Mouse (Mus musculus) heart, embryonic 15.5 days (tissue): ENCODE data around the gene Svs1. TPM values are rescaled to one million over a fixed set of nuclear protein-coding genes. Genes with fewer than 3 reads are reported as not detected.
A peak's percentile ranks its signal among the peaks of the same experiment; 100 is the strongest.

ENCODE experiments used
- ATAC-seq: fragments of 200-750 bp; cut with Nextera tagmentation; replicated peaks from 2 replicates; pipeline ENCODE4 v1.8.0; 2017; ENCODE audit warnings: low read depth, moderate TSS enrichment; ENCODE audit not compliant: insufficient number of reproducible peaks, insufficient read depth, low FRiP score
- H3K27ac ChIP-seq: fragments of 300-500 bp; sonication (generic); 2 replicates; pipeline ENCODE4 v1.5.1; 2015; ENCODE audit warnings: mild to moderate bottlenecking, inconsistent platforms
- H3K27me3 ChIP-seq: fragments of 300-500 bp; sonication (generic); 2 replicates; pipeline ENCODE4 v1.6.1; 2015; ENCODE audit warnings: inconsistent platforms
- H3K36me3 ChIP-seq: fragments of 300-500 bp; sonication (generic); 2 replicates; pipeline ENCODE4 v1.6.1; 2015; ENCODE audit warnings: mild to moderate bottlenecking, inconsistent platforms
- H3K4me1 ChIP-seq: fragments of 300-500 bp; sonication (generic); replicated peaks from 2 replicates; pipeline ENCODE4 v1.6.1; 2015; ENCODE audit warnings: inconsistent platforms
- H3K4me2 ChIP-seq: fragments of 300-500 bp; sonication (generic); 2 replicates; pipeline ENCODE4 v1.6.1; 2015; ENCODE audit warnings: inconsistent platforms, mild to moderate bottlenecking, moderate library complexity
- H3K4me3 ChIP-seq: fragments of 300-500 bp; sonication (generic); 2 replicates; pipeline ENCODE4 v1.5.1; 2015; ENCODE audit warnings: mild to moderate bottlenecking, inconsistent platforms
- H3K9ac ChIP-seq: fragments of 300-500 bp; sonication (generic); 2 replicates; pipeline ENCODE4 v1.6.1; 2015; ENCODE audit warnings: mild to moderate bottlenecking, inconsistent platforms
- H3K9me3 ChIP-seq: fragments of 300-500 bp; sonication (generic); replicated peaks from 2 replicates; pipeline ENCODE4 v1.6.1; 2016; ENCODE audit warnings: inconsistent platforms
- WGBS: fragments of 180-500 bp; shearing (Covaris S2); methylation state at CpG from one replicate; pipeline ENCODE4 v1.1.7; 2015; ENCODE audit warnings: mixed read lengths; 5-methylcytosine and 5-hydroxymethylcytosine counted together
- polyA plus RNA-seq: library from polyadenylated mRNA; unstranded; fragments of >200 nt; fragmentation: Nextera tagmentation; extraction: Ambion mirVana; gene quantifications from 2 replicates; pipeline ENCODE4 v1.2.1, GENCODE M21; 2015

The Svs1 gene
- polyA plus RNA-seq, 1 experiment from 2014 or later = not detected

GRCm38 (mm10) chr6:48974663-48975062, 12.0 kb upstream of the Svs1 start, which contains the start of gene Doxl2:
TSS of gene Doxl2 (plus strand) at chr6:48974963.
- H3K36me3 ChIP-seq = no peaks in the 10 kb centered on the region
- no peak for ATAC-seq
- 80% methylated on average over 2 of the region's 2 CpGs for WGBS
- H3K27me3 ChIP-seq = no peaks in the 10 kb centered on the region
- H3K9ac ChIP-seq = no peak within 1 kb of the TSS
- no peak within 1 kb of the TSS for H3K4me2 ChIP-seq
- no peak within 1 kb of the TSS for H3K4me3 ChIP-seq
- no peaks in the 10 kb centered on the region for H3K9me3 ChIP-seq
- no peak within 1 kb of the TSS for H3K27ac ChIP-seq
- no peaks in the 10 kb centered on the region for H3K4me1 ChIP-seq

GRCm38 (mm10) chr6:48979616-48980015, 7.0 kb upstream of the Svs1 start:
- H3K4me3 ChIP-seq = no peak overlapping the region
- no peak overlapping the region for H3K27ac ChIP-seq
- H3K9me3 ChIP-seq = no peaks in the 10 kb centered on the region
- H3K36me3 ChIP-seq = no peaks in the 10 kb centered on the region
- no peak overlapping the region for H3K9ac ChIP-seq
- ATAC-seq = no peak
- H3K4me2 ChIP-seq = no peak overlapping the region
- no peaks in the 10 kb centered on the region for H3K4me1 ChIP-seq
- 30% methylated on average over 1 of the region's 1 CpGs for WGBS
- H3K27me3 ChIP-seq = no peaks in the 10 kb centered on the region

GRCm38 (mm10) chr6:48982305-48982704, 4.4 kb upstream of the Svs1 start:
- Histone ChIP-seq H3K4me1 (no peaks in the 10 kb centered on the region), H3K36me3 (no peaks in the 10 kb centered on the region), H3K27me3 (no peaks in the 10 kb centered on the region), H3K4me3 (no peak overlapping the region), H3K4me2 (no peak overlapping the region), H3K9me3 (no peaks in the 10 kb centered on the region), H3K27ac (no peak overlapping the region), H3K9ac (no peak overlapping the region)
- 63% methylated on average over 3 of the region's 3 CpGs for WGBS
- ATAC-seq = no peak

- ATAC-seq = no peak
- Histone ChIP-seq H3K9me3 (no peaks in the 10 kb centered on the region), H3K4me2 (no peak overlapping the region), H3K4me3 (no peak overlapping the region), H3K9ac (no peak overlapping the region), H3K27ac (no peak overlapping the region), H3K36me3 (no peaks in the 10 kb centered on the region), H3K4me1 (no peaks in the 10 kb centered on the region), H3K27me3 (no peaks in the 10 kb centered on the region)
- WGBS = 83% methylated on average over 5 of the region's 5 CpGs
Measured at GRCm38 (mm10) chr6:48989971-48990370, 3.3 kb downstream of the Svs1 start.

- Histone ChIP-seq H3K27me3 (no peaks in the 10 kb centered on the region), H3K4me3 (no peak overlapping the region), H3K36me3 (no peaks in the 10 kb centered on the region), H3K4me2 (no peak overlapping the region), H3K27ac (no peak overlapping the region), H3K9ac (no peak overlapping the region), H3K4me1 (no peaks in the 10 kb centered on the region), H3K9me3 (no peaks in the 10 kb centered on the region)
- WGBS = 66% methylated on average over 4 of the region's 4 CpGs
- no peak for ATAC-seq
Measured at GRCm38 (mm10) chr6:48991991-48992390, 5.3 kb downstream of the Svs1 start.

- no peaks in the 10 kb centered on the region for H3K36me3 ChIP-seq
- H3K9ac ChIP-seq = no peak overlapping the region
- H3K4me1 ChIP-seq = no peaks in the 10 kb centered on the region
- no peak overlapping the region for H3K4me3 ChIP-seq
- no peak overlapping the region for H3K4me2 ChIP-seq
- H3K9me3 ChIP-seq = no peaks in the 10 kb centered on the region
- H3K27ac ChIP-seq = no peak overlapping the region
- ATAC-seq = no peak
- H3K27me3 ChIP-seq = no peaks in the 10 kb centered on the region
- WGBS = 48% methylated on average over 6 of the region's 6 CpGs
Measured at GRCm38 (mm10) chr6:48998186-48998585, 11.5 kb downstream of the Svs1 start.

GRCm38 (mm10) chr6:48998796-48999195, 12.1 kb downstream of the Svs1 start:
- H3K9me3 ChIP-seq = no peaks in the 10 kb centered on the region
- 78% methylated on average over 4 of the region's 4 CpGs for WGBS
- H3K9ac ChIP-seq = no peak overlapping the region
- no peaks in the 10 kb centered on the region for H3K27me3 ChIP-seq
- no peak overlapping the region for H3K27ac ChIP-seq
- H3K4me1 ChIP-seq = no peaks in the 10 kb centered on the region
- no peak for ATAC-seq
- no peaks in the 10 kb centered on the region for H3K36me3 ChIP-seq
- no peak overlapping the region for H3K4me3 ChIP-seq
- H3K4me2 ChIP-seq = no peak overlapping the region

GRCm38 (mm10) chr6:49003381-49003780, 16.7 kb downstream of the Svs1 start:
- H3K27me3 ChIP-seq = no peaks in the 10 kb centered on the region
- no peaks in the 10 kb centered on the region for H3K36me3 ChIP-seq
- no peak overlapping the region for H3K27ac ChIP-seq
- no peak for ATAC-seq
- H3K9ac ChIP-seq = no peak overlapping the region
- H3K4me2 ChIP-seq = no peak overlapping the region
- 40% methylated on average over 4 of the region's 4 CpGs for WGBS
- no peaks in the 10 kb centered on the region for H3K9me3 ChIP-seq
- H3K4me1 ChIP-seq = 0 out of 2 replicates have a peak, but pooled peaks cover 3% of the 10 kb centered on the region
- H3K4me3 ChIP-seq = no peak overlapping the region

- Histone ChIP-seq H3K4me1 (peaks cover 10% of the 10 kb centered on the region), H3K4me3 (peak overlapping the region; percentile 40), H3K36me3 (no peaks in the 10 kb centered on the region), H3K9me3 (no peaks in the 10 kb centered on the region; the same call in 1 of the 2 replicates), H3K27me3 (no peaks in the 10 kb centered on the region), H3K9ac (no peak overlapping the region), H3K4me2 (peak overlapping the region; percentile 54), H3K27ac (no peak overlapping the region)
- under 1% methylated on average over 9 of the region's 9 CpGs for WGBS
- ATAC-seq = no peak
Measured at GRCm38 (mm10) chr6:49007981-49008380, 21.3 kb downstream of the Svs1 start.

GRCm38 (mm10) chr6:49008420-49009160, 21.9 kb downstream of the Svs1 start:
- Histone ChIP-seq H3K4me2 (peak overlapping the region; percentile 54), H3K9ac (no peak overlapping the region), H3K9me3 (no peaks in the 10 kb centered on the region; the same call in 1 of the 2 replicates), H3K4me3 (peak overlapping the region; percentile 40), H3K36me3 (no peaks in the 10 kb centered on the region), H3K27ac (no peak overlapping the region), H3K27me3 (no peaks in the 10 kb centered on the region), H3K4me1 (peaks cover 10% of the 10 kb centered on the region)
- 23% methylated on average over 13 of the region's 13 CpGs for WGBS
- no peak for ATAC-seq

- Histone ChIP-seq H3K4me3 (peak overlapping the region; percentile 40; the same call in 1 of the 2 replicates), H3K9me3 (no peaks in the 10 kb centered on the region; the same call in 1 of the 2 replicates), H3K27me3 (no peaks in the 10 kb centered on the region), H3K27ac (no peak overlapping the region), H3K9ac (no peak overlapping the region), H3K36me3 (no peaks in the 10 kb centered on the region), H3K4me1 (peaks cover 10% of the 10 kb centered on the region), H3K4me2 (peak overlapping the region; percentile 54)
- no peak for ATAC-seq
- 30% methylated on average over 7 of the region's 7 CpGs for WGBS
Measured at GRCm38 (mm10) chr6:49009161-49009555, 22.5 kb downstream of the Svs1 start.

- Histone ChIP-seq H3K36me3 (no peaks in the 10 kb centered on the region), H3K9ac (no peak overlapping the region), H3K9me3 (no peaks in the 10 kb centered on the region; the same call in 1 of the 2 replicates), H3K4me3 (no peak overlapping the region), H3K4me1 (peaks cover 10% of the 10 kb centered on the region), H3K27me3 (no peaks in the 10 kb centered on the region), H3K27ac (no peak overlapping the region), H3K4me2 (no peak overlapping the region)
- 91% methylated on average over 1 of the region's 1 CpGs for WGBS
- no peak for ATAC-seq
Measured at GRCm38 (mm10) chr6:49009665-49010064, 23.0 kb downstream of the Svs1 start.
